In genomic region chr15:94589219-94590075, GRCm38 (mm10) we compare ENCODE assay signal across 8 mouse cellular contexts. TPM values are rescaled to one million over a fixed set of nuclear protein-coding genes. Genes with fewer than 3 reads are reported as not detected.
DNase-seq lines count a peak whose midpoint lies in the region; ATAC-seq lines count a peak whose summit lies in the region.

Twf1 (minus strand) TSS chr15:94589889.

- peak within 1 kb of the TSS; percentile 71 for H3K4me2 ChIP-seq in forebrain, embryonic 14.5 days (ENCODE audit: low read length)
- peak within 1 kb of the TSS; percentile 77 for H3K4me2 ChIP-seq in neural tube, embryonic 15.5 days

- H3K9me3 ChIP-seq in forebrain, embryonic 14.5 days (replicated peaks; ENCODE audit: control insufficient read depth, low read length), result no peaks in the 10 kb centered on the region
- H3K9me3 ChIP-seq in neural tube, embryonic 15.5 days (replicated peaks), result no peaks in the 10 kb centered on the region

- under 1% methylated on average over 62 of the region's 70 CpGs for WGBS in forebrain, embryonic 14.5 days
- under 1% methylated on average over 65 of the region's 70 CpGs for WGBS in neural tube, embryonic 15.5 days

- peak; percentile 100 for ATAC-seq in forebrain, embryonic 14.5 days
- peak; percentile 99 for ATAC-seq in neural tube, embryonic 15.5 days (ENCODE audit: low FRiP score)

- H3K9ac ChIP-seq in forebrain, embryonic 14.5 days (ENCODE audit: low read length), result peak within 1 kb of the TSS; percentile 90
- peak within 1 kb of the TSS; percentile 97 for H3K9ac ChIP-seq in neural tube, embryonic 15.5 days (replicated peaks)

- peak within 1 kb of the TSS; percentile 86 for H3K27ac ChIP-seq in forebrain, embryonic 14.5 days (ENCODE audit: low read depth, low read length)
- peak within 1 kb of the TSS; percentile 89 for H3K27ac ChIP-seq in neural tube, embryonic 15.5 days (replicated peaks)

- H3K27me3 ChIP-seq in forebrain, embryonic 14.5 days (replicated peaks; ENCODE audit: control insufficient read depth, insufficient read depth, low read length), result no peaks in the 10 kb centered on the region
- H3K27me3 ChIP-seq in neural tube, embryonic 15.5 days (replicated peaks), result no peaks in the 10 kb centered on the region

- H3K4me1 ChIP-seq in forebrain, embryonic 14.5 days (ENCODE audit: control insufficient read depth, insufficient read depth, low read length), result peaks cover 2% of the 10 kb centered on the region; the same call in 1 of the 2 replicates
- peaks cover 18% of the 10 kb centered on the region for H3K4me1 ChIP-seq in neural tube, embryonic 15.5 days

- H3K4me3 ChIP-seq in forebrain, embryonic 14.5 days (ENCODE audit: low read depth, low read length), result peak within 1 kb of the TSS; percentile 95
- peak within 1 kb of the TSS; percentile 92 for H3K4me3 ChIP-seq in neural tube, embryonic 15.5 days (replicated peaks)

- peak; percentile 96 for DNase-seq in ES-CJ7 (ENCODE audit: low read depth, low spot score)
- DNase-seq in cerebellum, adult 11 months, result peak; percentile 98
- peak; percentile 99 for DNase-seq in forebrain, embryonic 14.5 days (ENCODE audit: low spot score)
- DNase-seq in heart, postnatal 14 days, result peak; percentile 98 to 99
- DNase-seq in layer of hippocampus, adult 11-12 months (ENCODE audit: low spot score), result peak; percentile 98
- peak; percentile 97 to 98 for DNase-seq in lung, adult 18-20 months
- peak; percentile 98 for DNase-seq in testis, postnatal 14 days (ENCODE audit: low spot score)

- intact Hi-C loops in heart, postnatal 14 days (cut with DNase I), result no loop called here

- H3K36me3 ChIP-seq in forebrain, embryonic 14.5 days (ENCODE audit: control insufficient read depth, insufficient read depth, low read length), result peaks cover 9% of the 10 kb centered on the region
- H3K36me3 ChIP-seq in neural tube, embryonic 15.5 days, result peaks cover 17% of the 10 kb centered on the region

RNA-seq across cellular contexts. Expression of gene Twf1, which starts in this region (rescaled TPM):
- 103 and 105 TPM in 2 replicates for polyA plus RNA-seq in forebrain, embryonic 14.5 days (2014; fragmentation: Nextera tagmentation; extraction: Ambion mirVana)
- total RNA-seq in heart, postnatal 14 days (2021), result 10 to 100 TPM; 24.3 to 24.6 TPM
- 66.3 and 73.4 TPM in 2 replicates for polyA plus RNA-seq in neural tube, embryonic 15.5 days (2015; fragmentation: Nextera tagmentation; extraction: Ambion mirVana)

Comparison
In these comparisons a context has a peak if more than half of its experiments do, and no peak if none do; other contexts are left out.
1. Peak in every context shown above with its lines: DNase-seq, ATAC-seq, H3K4me3 ChIP-seq and H3K27ac ChIP-seq.